In the genomic region with DNA sequence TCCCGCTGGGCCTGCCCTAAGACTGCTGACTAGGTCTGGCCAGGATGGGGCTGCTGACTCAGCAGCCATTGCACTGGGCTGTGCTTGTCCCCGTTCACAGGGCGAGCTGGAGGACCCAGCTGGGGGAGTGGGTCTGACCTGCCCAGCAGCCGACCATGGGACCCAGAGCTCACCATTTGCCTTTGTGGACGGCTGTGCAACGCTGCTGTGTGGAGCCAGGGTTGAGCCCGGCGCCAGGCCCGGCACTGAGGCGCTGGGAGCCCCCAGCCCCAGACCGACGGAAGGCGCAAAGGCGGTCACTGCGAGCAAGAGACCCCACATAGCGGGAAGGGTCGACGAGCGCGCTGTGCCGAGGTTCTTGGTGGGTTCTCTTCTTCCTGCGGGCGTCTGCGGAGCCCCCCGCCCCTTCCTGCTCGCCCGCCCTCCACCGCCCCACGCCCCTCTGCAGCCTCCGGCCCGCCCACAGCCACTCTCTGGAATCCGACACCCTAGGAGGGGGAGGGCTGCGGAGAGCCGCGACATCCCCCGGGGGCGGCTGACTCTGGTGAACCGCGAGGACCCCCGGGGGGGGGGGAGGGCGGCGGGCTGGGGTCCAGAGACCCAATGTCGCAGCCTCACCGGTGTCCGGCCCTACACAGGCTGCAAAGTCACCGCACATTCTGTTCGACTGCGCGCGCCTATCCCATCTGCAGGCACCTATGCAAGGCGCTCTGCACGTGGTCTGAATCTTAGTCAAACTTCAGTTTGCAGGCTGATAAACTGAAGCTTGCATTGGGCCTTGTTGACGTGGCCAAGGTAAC, we compare ENCODE assay signal across 8 mouse cellular contexts. TPM values are rescaled to one million over a fixed set of nuclear protein-coding genes. Genes with fewer than 3 reads are reported as not detected.
DNase-seq lines count a peak whose midpoint lies in the region; ATAC-seq and TF ChIP-seq lines count a peak whose summit lies in the region.

A gene (minus strand): TSS at position 389 of the 800 bp plus-strand sequence.

- H3K9ac ChIP-seq in intestine, postnatal 0 days (ENCODE audit: low read depth, low read length), result peak within 1 kb of the TSS; percentile 26
- peak within 1 kb of the TSS; percentile 68 for H3K9ac ChIP-seq in midbrain, embryonic 11.5 days (ENCODE audit: low read length)

- under 1% methylated on average over 46 of the region's 53 CpGs for WGBS in intestine, postnatal 0 days
- under 1% methylated on average over 44 of the region's 53 CpGs for WGBS in midbrain, embryonic 11.5 days

- ATAC-seq in intestine, postnatal 0 days, result no peak
- peak; percentile 90 for ATAC-seq in midbrain, embryonic 11.5 days (ENCODE audit: low FRiP score)

- H3K27ac ChIP-seq in left cerebral cortex, adult 2 months, result no peak within 1 kb of the TSS
- H3K27ac ChIP-seq in cortical plate, adult 2 months (ENCODE audit: insufficient read depth, low read length), result no peak within 1 kb of the TSS
- H3K27ac ChIP-seq in intestine, postnatal 0 days (ENCODE audit: low read depth, low read length), result no peak within 1 kb of the TSS
- no peak within 1 kb of the TSS for H3K27ac ChIP-seq in midbrain, embryonic 11.5 days (ENCODE audit: low read depth, low read length)

- DNase-seq in left cerebral cortex, adult 2 months (ENCODE audit: extremely low spot score in 1 of 2, low spot score in 2 of 2), result no peak
- no peak for DNase-seq in left cerebral cortex, postnatal 36 days (ENCODE audit: low spot score in 2 of 2)
- DNase-seq in gastrocnemius, postnatal 25 days, result peak; percentile 31
- peak; percentile 96 for DNase-seq in midbrain, embryonic 11.5 days (ENCODE audit: low spot score, missing footprints)
- peak; percentile 61 for DNase-seq in thymus, postnatal 4 days
- no peak for DNase-seq in left cerebral cortex, adult 18-20 months (ENCODE audit: low spot score in 2 of 2)

- H3K9me3 ChIP-seq in intestine, postnatal 0 days (ENCODE audit: control insufficient read depth), result no peaks in the 10 kb centered on the region
- H3K9me3 ChIP-seq in midbrain, embryonic 11.5 days (ENCODE audit: control insufficient read depth, low read length), result no peaks in the 10 kb centered on the region

- H3K27me3 ChIP-seq in intestine, postnatal 0 days (replicated peaks; ENCODE audit: control insufficient read depth, insufficient read depth, low read length), result peaks cover 8% of the 10 kb centered on the region; the same call in 1 of the 2 replicates
- peaks cover 11% of the 10 kb centered on the region for H3K27me3 ChIP-seq in midbrain, embryonic 11.5 days (ENCODE audit: control insufficient read depth, insufficient read depth, low read length)

- intact Hi-C loops in left cerebral cortex, adult 2 months (cut with DNase I), result no loop called here
- intact Hi-C loops in left cerebral cortex, postnatal 36 days (cut with DNase I), result no loop called here

- peak within 1 kb of the TSS; percentile 76 for H3K4me2 ChIP-seq in intestine, postnatal 0 days (replicated peaks; ENCODE audit: low read depth)
- H3K4me2 ChIP-seq in midbrain, embryonic 11.5 days, result peak within 1 kb of the TSS; percentile 62

- TF ChIP-seq CTCF in left cerebral cortex, adult 2 months (IDR thresholded peaks at IDR 0.05), result no peak
- TF ChIP-seq CTCF in cortical plate, adult 2 months (IDR thresholded peaks at IDR 0.05; ENCODE audit: extremely low read depth, insufficient read depth, low read length), result no peak
- TF ChIP-seq CTCF in intestine, postnatal 0 days (IDR thresholded peaks at IDR 0.05; ENCODE audit: low read depth), result no peak

- peak within 1 kb of the TSS; percentile 43 for H3K4me3 ChIP-seq in left cerebral cortex, adult 2 months
- peak within 1 kb of the TSS; percentile 8 for H3K4me3 ChIP-seq in cortical plate, adult 2 months (ENCODE audit: insufficient read depth, low read length)
- H3K4me3 ChIP-seq in intestine, postnatal 0 days (ENCODE audit: low read depth, low read length), result peak within 1 kb of the TSS; percentile 48
- H3K4me3 ChIP-seq in midbrain, embryonic 11.5 days (ENCODE audit: low read depth, low read length), result peak within 1 kb of the TSS; percentile 48

- H3K36me3 ChIP-seq in intestine, postnatal 0 days (ENCODE audit: control insufficient read depth, insufficient read depth), result no peaks in the 10 kb centered on the region; the same call in 1 of the 2 replicates
- H3K36me3 ChIP-seq in midbrain, embryonic 11.5 days (ENCODE audit: control insufficient read depth, insufficient read depth, low read length), result no peaks in the 10 kb centered on the region

- H3K4me1 ChIP-seq in cortical plate, adult 2 months (ENCODE audit: control insufficient read depth, insufficient read depth, low read length), result no peaks in the 10 kb centered on the region; the same call in 1 of the 2 replicates
- H3K4me1 ChIP-seq in intestine, postnatal 0 days (replicated peaks; ENCODE audit: control insufficient read depth, insufficient read depth, low read length), result no peaks in the 10 kb centered on the region; the same call in 1 of the 2 replicates
- H3K4me1 ChIP-seq in midbrain, embryonic 11.5 days (ENCODE audit: control insufficient read depth, insufficient read depth, low read length), result peaks cover 7% of the 10 kb centered on the region

- no peak for TF ChIP-seq POLR2A in cortical plate, adult 2 months (IDR thresholded peaks at IDR 0.05; ENCODE audit: extremely low read depth, insufficient read depth, low read length)

RNA-seq across cellular contexts. Expression of the gene that starts here (rescaled TPM):
- total RNA-seq in left cerebral cortex, adult 2 months (2021), result 1 to 10 TPM; 5.5 to 6.4 TPM
- total RNA-seq in left cerebral cortex, postnatal 36 days (2021), result 1 to 10 TPM; 6.1 to 6.2 TPM
- 10.6 and 13.2 TPM in 2 replicates for polyA plus RNA-seq in cortical plate, adult 2 months (2012; rRNA removed)
- 1 to 10 TPM; 1.8 to 5.7 TPM for total RNA-seq in gastrocnemius, postnatal 25 days (2021)
- polyA plus RNA-seq in intestine, postnatal 0 days (2015; fragmentation: Nextera tagmentation; extraction: Ambion mirVana), result 5.2 and 7.8 TPM in 2 replicates
- polyA plus RNA-seq in midbrain, embryonic 11.5 days (2014; fragmentation: Nextera tagmentation; extraction: Ambion mirVana), result 26.7 and 27.8 TPM in 2 replicates
- total RNA-seq in left cerebral cortex, adult 18-20 months (2021), result 1 to 10 TPM; 6.1 to 7.8 TPM

Comparison
In these comparisons a context has a peak if more than half of its experiments do, and no peak if none do; other contexts are left out.
1. DNase-seq: peak in gastrocnemius, postnatal 25 days (single experiment), midbrain, embryonic 11.5 days (single experiment) and thymus, postnatal 4 days (single experiment); none in left cerebral cortex, adult 2 months (0 of 2), left cerebral cortex, postnatal 36 days (0 of 2) and left cerebral cortex, adult 18-20 months (0 of 2).
2. Peak in every context shown above with its lines, with median percentiles within 50 percentile points of each other: H3K4me3 ChIP-seq.